Mouse (Mus musculus) lung, embryonic 16.5 days (tissue): ENCODE data around the gene Ston1. TPM values are rescaled to one million over a fixed set of nuclear protein-coding genes. Genes with fewer than 3 reads are reported as not detected.
A peak's percentile ranks its signal among the peaks of the same experiment; 100 is the strongest.

Source experiments
- ATAC-seq: fragments of 200-750 bp; cut with Nextera tagmentation; 2 replicates; pipeline ENCODE4 v1.8.0; 2017; ENCODE audit warnings: low read depth, mild to moderate bottlenecking, moderate library complexity
- H3K27ac ChIP-seq: fragments of 300-500 bp; sonication (generic); 2 replicates; pipeline ENCODE4 v1.5.1; 2014; ENCODE audit warnings: mild to moderate bottlenecking, control low read depth, low read length
- H3K27me3 ChIP-seq: fragments of 300-500 bp; sonication (generic); 2 replicates; pipeline ENCODE4 v1.6.1; 2014; ENCODE audit warnings: low read depth, low read length, mixed read lengths; ENCODE audit not compliant: control insufficient read depth, insufficient read depth
- H3K36me3 ChIP-seq: fragments of 300-500 bp; sonication (generic); 2 replicates; pipeline ENCODE4 v1.6.1; 2014; ENCODE audit warnings: low read length; ENCODE audit not compliant: control insufficient read depth, insufficient read depth
- H3K4me1 ChIP-seq: fragments of 300-500 bp; sonication (generic); replicated peaks from 2 replicates; pipeline ENCODE4 v1.6.1; 2014; ENCODE audit warnings: low read length, mixed read lengths; ENCODE audit not compliant: control insufficient read depth, insufficient read depth
- H3K4me2 ChIP-seq: fragments of 300-500 bp; sonication (generic); 2 replicates; pipeline ENCODE4 v1.6.1; 2014; ENCODE audit warnings: low read depth, low read length, control low read depth
- H3K4me3 ChIP-seq: fragments of 300-500 bp; sonication (generic); 2 replicates; pipeline ENCODE4 v1.5.1; 2014; ENCODE audit warnings: mild to moderate bottlenecking, low read length, control low read depth
- H3K9ac ChIP-seq: fragments of 300-500 bp; sonication (generic); 2 replicates; pipeline ENCODE4 v1.6.1; 2014; ENCODE audit warnings: low read length, control low read depth
- H3K9me3 ChIP-seq: fragments of 300-500 bp; sonication (generic); 2 replicates; pipeline ENCODE4 v1.6.1; 2016; ENCODE audit warnings: low read length; ENCODE audit not compliant: control insufficient read depth
- WGBS: fragments of 180-500 bp; shearing (Covaris S2); extraction: QIAGEN DNeasy Blood & Tissue Kit; methylation state at CpG from one replicate; pipeline ENCODE4 v1.1.7; 2014; 5-methylcytosine and 5-hydroxymethylcytosine counted together
- polyA plus RNA-seq: library from polyadenylated mRNA; unstranded; fragments of >200 nt; fragmentation: Nextera tagmentation; extraction: Ambion mirVana; gene quantifications from 2 replicates; pipeline ENCODE4 v1.2.1, GENCODE M21; 2015

The Ston1 gene
- polyA plus RNA-seq, 1 experiment from 2014 or later = 7.0 TPM

DNA sequence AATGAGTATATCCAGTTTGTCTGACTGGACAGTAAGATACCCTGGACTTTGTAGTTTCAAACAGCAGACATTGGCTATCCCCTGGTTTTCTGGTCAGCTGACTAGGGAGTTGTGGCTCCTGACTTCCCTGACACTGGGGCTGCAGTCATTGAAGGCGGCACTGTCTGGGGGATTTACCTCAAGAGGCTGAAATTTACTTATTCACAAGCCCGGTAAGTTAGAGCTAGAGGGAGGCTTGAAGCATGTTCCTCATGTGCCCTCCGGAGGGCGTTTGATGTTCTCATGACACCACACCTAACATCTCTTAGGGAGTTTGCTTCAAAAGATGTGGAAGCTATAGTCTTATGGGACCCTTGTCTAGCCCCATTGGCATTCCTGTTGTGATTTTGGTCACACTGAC is 40.8 kb upstream of the Ston1 start:
- H3K27me3 ChIP-seq = no peaks in the 10 kb centered on the region
- no peak overlapping the region for H3K4me3 ChIP-seq
- no peaks in the 10 kb centered on the region; the same call in 1 of the 2 replicates for H3K4me1 ChIP-seq
- no peak overlapping the region for H3K9ac ChIP-seq
- ATAC-seq = no peak
- no peak overlapping the region for H3K4me2 ChIP-seq
- H3K27ac ChIP-seq = no peak overlapping the region
- H3K9me3 ChIP-seq = no peaks in the 10 kb centered on the region
- 74% methylated on average over 4 of the region's 4 CpGs for WGBS
- H3K36me3 ChIP-seq = peaks cover 4% of the 10 kb centered on the region

GRCm38 (mm10) chr17:88558168-88558842 is 39.2 kb upstream of the Ston1 start:
- Histone ChIP-seq H3K9me3 (no peaks in the 10 kb centered on the region), H3K4me1 (no peaks in the 10 kb centered on the region; the same call in 1 of the 2 replicates), H3K9ac (no peak overlapping the region), H3K4me2 (no peak overlapping the region), H3K4me3 (no peak overlapping the region), H3K27ac (no peak overlapping the region), H3K27me3 (no peaks in the 10 kb centered on the region), H3K36me3 (peaks cover 4% of the 10 kb centered on the region)
- ATAC-seq = peak; percentile 73
- WGBS = 25% methylated on average over 13 of the region's 13 CpGs

GRCm38 (mm10) chr17:88563611-88564010 is 33.9 kb upstream of the Ston1 start:
- H3K4me1 ChIP-seq = no peaks in the 10 kb centered on the region; the same call in 1 of the 2 replicates
- peaks cover 13% of the 10 kb centered on the region for H3K36me3 ChIP-seq
- no peak overlapping the region for H3K9ac ChIP-seq
- no peak overlapping the region for H3K27ac ChIP-seq
- no peaks in the 10 kb centered on the region for H3K27me3 ChIP-seq
- H3K4me2 ChIP-seq = no peak overlapping the region
- ATAC-seq = no peak; the same call in 1 of the 2 replicates
- no peaks in the 10 kb centered on the region for H3K9me3 ChIP-seq
- H3K4me3 ChIP-seq = no peak overlapping the region
- 44% methylated on average over 3 of the region's 3 CpGs for WGBS

DNA sequence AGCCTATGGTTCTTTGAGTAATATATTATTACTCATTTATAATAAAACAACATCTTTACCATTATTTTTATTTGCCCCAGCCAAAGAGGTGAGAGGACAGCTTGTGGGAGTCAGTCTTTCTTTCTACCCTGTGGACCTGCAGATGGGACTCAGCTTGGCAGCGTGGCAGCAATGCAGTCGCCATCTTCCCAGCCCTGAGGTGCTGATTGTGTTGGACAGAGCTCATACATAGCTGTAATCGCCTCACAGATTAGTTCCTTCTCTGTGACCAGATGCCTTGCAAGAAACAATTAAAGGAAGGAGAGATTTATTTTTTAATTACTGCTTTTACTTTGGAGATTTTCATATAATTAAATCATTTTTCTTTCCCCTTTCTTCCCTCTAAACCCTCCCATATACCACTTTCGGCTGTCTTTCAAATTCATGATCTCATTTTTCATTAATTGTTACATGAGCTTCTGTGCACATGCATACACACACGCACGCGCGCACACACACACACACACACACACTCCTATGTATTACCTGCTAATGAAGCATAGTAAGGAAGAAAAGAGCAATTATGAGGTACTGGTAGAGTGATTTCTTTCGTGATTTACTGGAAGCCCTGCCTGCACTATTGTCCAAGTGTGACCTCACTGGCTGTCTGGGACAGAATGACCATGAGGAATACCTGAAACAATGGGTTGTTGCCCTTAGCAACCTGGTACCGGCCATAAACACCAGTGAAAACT is 27.5 kb upstream of the Ston1 start:
- Histone ChIP-seq H3K27me3 (no peaks in the 10 kb centered on the region), H3K4me1 (no peaks in the 10 kb centered on the region), H3K9me3 (no peaks in the 10 kb centered on the region), H3K4me2 (no peak overlapping the region), H3K27ac (no peak overlapping the region), H3K4me3 (no peak overlapping the region), H3K36me3 (peaks cover 38% of the 10 kb centered on the region), H3K9ac (no peak overlapping the region)
- no peak for ATAC-seq
- WGBS = 90% methylated on average over 10 of the region's 10 CpGs

- H3K4me2 ChIP-seq = no peak overlapping the region
- 80% methylated on average over 11 of the region's 11 CpGs for WGBS
- H3K9ac ChIP-seq = no peak overlapping the region
- H3K9me3 ChIP-seq = no peaks in the 10 kb centered on the region
- ATAC-seq = no peak
- H3K27me3 ChIP-seq = no peaks in the 10 kb centered on the region
- H3K4me1 ChIP-seq = no peaks in the 10 kb centered on the region
- H3K36me3 ChIP-seq = peaks cover 36% of the 10 kb centered on the region
- H3K27ac ChIP-seq = no peak overlapping the region
- no peak overlapping the region for H3K4me3 ChIP-seq
Measured at GRCm38 (mm10) chr17:88570784-88571183, 26.7 kb upstream of the Ston1 start.

GRCm38 (mm10) chr17:88574811-88575210 is 22.7 kb upstream of the Ston1 start:
- H3K9me3 ChIP-seq = no peaks in the 10 kb centered on the region
- no peak overlapping the region for H3K27ac ChIP-seq
- peaks cover 37% of the 10 kb centered on the region for H3K36me3 ChIP-seq
- no peaks in the 10 kb centered on the region for H3K4me1 ChIP-seq
- no peak overlapping the region for H3K4me3 ChIP-seq
- 65% methylated on average over 5 of the region's 5 CpGs for WGBS
- H3K27me3 ChIP-seq = no peaks in the 10 kb centered on the region
- no peak overlapping the region for H3K9ac ChIP-seq
- no peak for ATAC-seq
- no peak overlapping the region for H3K4me2 ChIP-seq

- Histone ChIP-seq H3K9ac (no peak overlapping the region), H3K4me1 (peaks cover 7% of the 10 kb centered on the region; the same call in 1 of the 2 replicates), H3K36me3 (peaks cover 18% of the 10 kb centered on the region), H3K4me2 (no peak overlapping the region), H3K9me3 (no peaks in the 10 kb centered on the region), H3K27ac (no peak overlapping the region), H3K27me3 (no peaks in the 10 kb centered on the region), H3K4me3 (no peak overlapping the region)
- ATAC-seq = no peak
- WGBS = 75% methylated on average over 20 of the region's 20 CpGs
Measured at GRCm38 (mm10) chr17:88578522-88579242, 18.8 kb upstream of the Ston1 start.

- Histone ChIP-seq H3K27me3 (no peaks in the 10 kb centered on the region), H3K4me3 (no peak overlapping the region), H3K9ac (no peak overlapping the region), H3K36me3 (peaks cover 25% of the 10 kb centered on the region), H3K27ac (no peak overlapping the region), H3K4me1 (peaks cover 10% of the 10 kb centered on the region; the same call in 1 of the 2 replicates), H3K4me2 (no peak overlapping the region), H3K9me3 (no peaks in the 10 kb centered on the region)
- ATAC-seq = no peak
- 59% methylated on average over 6 of the region's 6 CpGs for WGBS
Measured at GRCm38 (mm10) chr17:88580556-88580955, 16.9 kb upstream of the Ston1 start.

- Histone ChIP-seq H3K36me3 (peaks cover 30% of the 10 kb centered on the region), H3K9me3 (no peaks in the 10 kb centered on the region), H3K27me3 (no peaks in the 10 kb centered on the region), H3K4me1 (peaks cover 10% of the 10 kb centered on the region; the same call in 1 of the 2 replicates), H3K27ac (peak overlapping the region; percentile 27; the same call in 1 of the 2 replicates), H3K4me3 (no peak overlapping the region), H3K9ac (no peak overlapping the region), H3K4me2 (no peak overlapping the region)
- no peak for ATAC-seq
- WGBS = 45% methylated on average over 6 of the region's 6 CpGs
Measured at GRCm38 (mm10) chr17:88581511-88582021, 15.9 kb upstream of the Ston1 start.
